Mouse (Mus musculus): ENCODE results near the gene Tmem151b. TPM values are rescaled to one million over a fixed set of nuclear protein-coding genes. Genes with fewer than 3 reads are reported as not detected.
A peak's percentile ranks its signal among the peaks of the same experiment; 100 is the strongest.

The Tmem151b gene
- polyA plus RNA-seq, 1 experiment from 2014 or later, result 10.1 TPM

DNA sequence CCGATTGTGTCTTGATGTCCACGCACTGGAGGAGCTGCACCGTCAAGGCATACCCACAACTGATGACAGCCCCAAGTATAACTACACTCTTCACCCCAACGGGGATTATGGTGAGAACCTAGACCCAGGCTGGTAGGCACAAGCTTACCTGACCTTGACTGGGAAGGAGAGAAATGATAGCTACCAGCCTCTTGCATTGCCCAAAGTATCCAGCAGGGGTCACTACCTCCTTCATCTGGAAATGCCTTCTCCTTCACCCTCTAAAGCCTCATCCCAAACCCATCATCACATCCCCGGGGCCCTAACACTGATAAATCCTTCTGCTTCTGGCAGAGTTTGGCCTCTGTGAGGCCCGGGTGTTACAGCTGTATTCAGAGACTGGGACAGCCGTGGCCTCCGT lies 33.0 kb downstream of the Tmem151b start:
- Histone ChIP-seq H3K9me3 (no peaks in the 10 kb centered on the region), H3K36me3 (peaks cover 69% of the 10 kb centered on the region), H3K4me1 (0 out of 2 replicates have a peak, but pooled peaks cover 7% of the 10 kb centered on the region), H3K27ac (no peak overlapping the region), H3K4me3 (no peak overlapping the region), H3K4me2 (no peak overlapping the region), H3K27me3 (no peaks in the 10 kb centered on the region), H3K9ac (no peak overlapping the region)
- no peak for ATAC-seq (ENCODE audit: insufficient number of reproducible peaks, insufficient read depth, low FRiP score, low TSS enrichment, low read depth)
- 57% methylated on average over 8 of the region's 8 CpGs for WGBS

GRCm38 (mm10) chr17:45515806-45516205 lies 33.7 kb downstream of the Tmem151b start:
- Histone ChIP-seq H3K4me3 (no peak overlapping the region), H3K27ac (no peak overlapping the region), H3K27me3 (no peaks in the 10 kb centered on the region), H3K9me3 (no peaks in the 10 kb centered on the region), H3K36me3 (peaks cover 72% of the 10 kb centered on the region), H3K9ac (no peak overlapping the region), H3K4me2 (no peak overlapping the region), H3K4me1 (no peaks in the 10 kb centered on the region)
- WGBS, result 82% methylated on average over 10 of the region's 10 CpGs
- no peak for ATAC-seq (ENCODE audit: insufficient number of reproducible peaks, insufficient read depth, low FRiP score, low TSS enrichment, low read depth)

GRCm38 (mm10) chr17:45515204-45515726 lies 34.2 kb downstream of the Tmem151b start:
- H3K27ac ChIP-seq, result no peak overlapping the region
- 56% methylated on average over 15 of the region's 15 CpGs for WGBS
- no peak overlapping the region for H3K4me3 ChIP-seq
- peaks cover 72% of the 10 kb centered on the region for H3K36me3 ChIP-seq
- no peaks in the 10 kb centered on the region for H3K4me1 ChIP-seq
- no peaks in the 10 kb centered on the region for H3K27me3 ChIP-seq
- no peak overlapping the region for H3K4me2 ChIP-seq
- H3K9me3 ChIP-seq, result no peaks in the 10 kb centered on the region
- no peak for ATAC-seq (ENCODE audit: insufficient number of reproducible peaks, insufficient read depth, low FRiP score, low TSS enrichment, low read depth)
- no peak overlapping the region for H3K9ac ChIP-seq

DNA sequence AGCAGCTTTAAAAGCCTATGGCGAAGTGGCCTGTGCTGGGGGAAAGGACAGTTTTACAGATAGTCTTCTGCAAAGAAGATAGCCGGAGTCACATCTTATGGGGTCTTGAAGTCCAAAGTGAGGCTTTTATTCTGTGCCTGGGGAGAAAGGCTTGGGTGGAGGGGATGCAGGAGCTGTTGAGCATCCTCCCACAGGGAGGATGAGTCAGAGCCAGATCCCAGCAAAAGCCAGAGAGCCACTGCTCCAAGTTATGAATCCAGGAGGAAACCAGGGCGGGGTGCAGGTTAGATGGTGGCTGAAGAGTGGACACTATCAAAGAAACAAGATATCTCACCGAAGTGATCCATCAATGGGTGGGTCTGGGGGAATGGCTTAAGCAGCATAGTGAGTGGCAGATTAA lies 37.7 kb downstream of the Tmem151b start:
- Histone ChIP-seq H3K4me3 (no peak overlapping the region), H3K4me1 (peaks cover 8% of the 10 kb centered on the region), H3K4me2 (no peak overlapping the region), H3K27ac (no peak overlapping the region), H3K36me3 (peaks cover 54% of the 10 kb centered on the region), H3K27me3 (no peaks in the 10 kb centered on the region), H3K9ac (no peak overlapping the region), H3K9me3 (no peaks in the 10 kb centered on the region)
- ATAC-seq (ENCODE audit: insufficient number of reproducible peaks, insufficient read depth, low FRiP score, low TSS enrichment, low read depth), result no peak
- 90% methylated on average over 4 of the region's 4 CpGs for WGBS

DNA sequence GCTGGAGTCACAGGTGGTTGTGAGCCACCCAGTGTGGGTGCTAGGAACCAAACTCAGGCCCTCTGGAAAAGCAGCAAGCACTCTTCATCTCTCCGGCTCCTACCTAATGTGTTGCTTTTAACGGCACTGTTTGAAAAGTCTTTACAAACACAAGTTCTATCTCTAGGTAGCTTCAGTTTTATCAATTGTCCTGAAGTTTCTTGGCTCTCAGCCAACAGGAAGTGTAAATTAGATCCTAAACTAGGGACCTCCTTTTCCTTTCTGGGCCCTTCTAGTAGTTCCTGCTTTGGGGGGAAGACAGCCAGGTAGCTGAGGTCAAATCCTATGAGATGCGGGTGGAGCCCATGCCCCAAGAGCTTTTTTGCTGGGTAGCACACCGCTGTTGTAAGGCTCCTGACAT lies 38.6 kb downstream of the Tmem151b start:
- WGBS, result 93% methylated on average over 4 of the region's 4 CpGs
- H3K36me3 ChIP-seq, result peaks cover 46% of the 10 kb centered on the region
- H3K9ac ChIP-seq, result no peak overlapping the region
- no peaks in the 10 kb centered on the region for H3K27me3 ChIP-seq
- H3K9me3 ChIP-seq, result no peaks in the 10 kb centered on the region
- H3K27ac ChIP-seq, result no peak overlapping the region
- H3K4me1 ChIP-seq, result peaks cover 14% of the 10 kb centered on the region
- ATAC-seq (ENCODE audit: insufficient number of reproducible peaks, insufficient read depth, low FRiP score, low TSS enrichment, low read depth), result no peak
- no peak overlapping the region for H3K4me3 ChIP-seq
- no peak overlapping the region for H3K4me2 ChIP-seq

DNA sequence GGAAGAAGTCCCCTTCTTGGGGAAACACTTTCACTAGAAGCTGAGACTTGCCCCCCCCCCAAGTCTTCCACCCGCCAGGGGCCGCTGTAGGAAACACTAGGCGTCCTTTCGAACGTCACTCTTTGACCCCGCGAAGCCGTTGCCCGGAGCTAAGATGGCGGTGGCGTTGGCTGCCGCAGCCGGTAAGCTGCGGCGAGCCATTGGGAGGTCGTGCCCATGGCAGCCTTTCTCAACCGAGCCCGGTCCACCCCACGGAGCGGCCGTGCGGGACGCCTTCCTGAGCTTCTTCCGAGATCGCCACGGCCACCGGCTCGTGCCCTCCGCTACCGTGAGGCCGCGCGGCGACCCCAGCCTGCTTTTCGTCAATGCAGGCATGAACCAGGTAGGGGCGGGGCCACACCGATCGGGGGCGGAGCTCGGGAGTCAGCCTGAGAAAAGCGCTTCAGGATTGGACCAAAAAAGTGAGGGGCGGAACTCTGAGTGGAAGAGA lies 42.7 kb downstream of the Tmem151b start, which contains the start of gene Aars2:
Aars2 (plus strand) TSS at position 142 of the 490 bp plus-strand sequence.
- peak; percentile 92 for ATAC-seq (ENCODE audit: insufficient number of reproducible peaks, insufficient read depth, low FRiP score, low TSS enrichment, low read depth)
- H3K27me3 ChIP-seq, result no peaks in the 10 kb centered on the region
- H3K27ac ChIP-seq, result peak within 1 kb of the TSS; percentile 82
- peak within 1 kb of the TSS; percentile 81 for H3K4me3 ChIP-seq
- no peaks in the 10 kb centered on the region for H3K9me3 ChIP-seq
- H3K4me2 ChIP-seq, result peak within 1 kb of the TSS; percentile 56
- WGBS, result under 1% methylated on average over 42 of the region's 42 CpGs
- H3K4me1 ChIP-seq, result peaks cover 15% of the 10 kb centered on the region
- H3K36me3 ChIP-seq, result peaks cover 30% of the 10 kb centered on the region
- peak within 1 kb of the TSS; percentile 79 for H3K9ac ChIP-seq

DNA sequence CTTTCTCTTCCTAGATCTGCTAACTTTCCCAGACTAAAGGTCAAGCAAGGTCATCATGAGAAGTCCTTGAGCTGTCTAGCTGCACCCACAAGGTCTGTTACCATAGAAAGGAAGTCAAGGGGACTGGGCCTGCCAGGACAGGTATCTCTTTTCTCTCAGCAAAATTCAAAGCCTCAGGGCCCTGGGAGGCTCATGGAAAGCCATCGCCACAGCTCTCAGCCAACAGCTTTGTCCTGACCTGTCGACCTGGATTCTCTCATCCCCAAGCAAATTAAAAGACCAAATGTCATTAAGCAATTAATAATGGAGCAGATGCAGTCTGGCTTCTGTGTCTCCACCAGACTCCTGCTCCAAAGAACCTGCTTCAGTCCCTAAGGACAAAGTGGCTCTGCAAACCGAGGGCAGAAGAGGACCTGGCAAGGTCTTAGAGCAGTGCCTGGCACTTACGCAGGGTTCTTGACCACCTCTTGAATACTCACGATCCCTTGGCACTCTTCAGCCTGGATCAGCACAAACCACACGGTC lies 43.5 kb downstream of the Tmem151b start:
- H3K36me3 ChIP-seq, result peaks cover 23% of the 10 kb centered on the region
- H3K4me1 ChIP-seq, result peaks cover 15% of the 10 kb centered on the region
- no peaks in the 10 kb centered on the region for H3K9me3 ChIP-seq
- WGBS, result 66% methylated on average over 6 of the region's 6 CpGs
- no peak overlapping the region for H3K27ac ChIP-seq
- peak overlapping the region; percentile 23; the same call in 1 of the 2 replicates for H3K9ac ChIP-seq
- H3K4me3 ChIP-seq, result peak overlapping the region; percentile 81; the same call in 1 of the 2 replicates
- ATAC-seq (ENCODE audit: insufficient number of reproducible peaks, insufficient read depth, low FRiP score, low TSS enrichment, low read depth), result no peak
- peak overlapping the region; percentile 56 for H3K4me2 ChIP-seq
- H3K27me3 ChIP-seq, result no peaks in the 10 kb centered on the region

DNA sequence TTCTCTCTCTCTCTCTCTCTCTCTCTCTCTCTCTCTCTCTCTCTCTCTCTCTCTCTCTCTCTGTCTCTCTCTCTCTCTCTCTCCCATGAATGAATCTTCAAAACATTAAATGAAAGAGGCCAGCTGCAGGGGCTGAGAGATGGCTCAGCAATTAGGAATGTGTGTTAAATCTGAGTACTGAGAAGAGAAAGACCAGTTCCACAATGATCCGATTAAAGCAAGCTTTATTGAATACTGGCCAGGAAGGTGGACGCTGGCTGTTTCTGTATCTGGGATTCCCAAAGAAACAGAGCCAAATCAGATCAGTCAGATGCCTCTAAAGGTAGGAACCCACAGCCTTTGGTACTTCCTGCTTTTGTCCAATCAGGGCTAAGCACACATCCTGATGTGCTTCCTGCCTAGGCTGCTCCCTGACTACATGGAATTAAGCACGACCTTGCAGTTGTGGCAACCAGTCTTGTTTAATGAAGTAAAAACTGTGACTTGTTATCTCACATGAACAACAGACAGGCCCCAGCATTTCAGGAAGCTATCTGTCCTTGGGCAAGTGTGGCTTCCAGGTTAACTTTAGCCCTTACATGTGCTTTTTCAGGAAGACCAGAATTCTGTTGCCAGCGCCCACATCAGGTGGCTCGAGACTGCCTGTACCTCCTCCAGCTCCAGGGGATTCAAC lies 46.0 kb downstream of the Tmem151b start:
- Histone ChIP-seq H3K9ac (no peak overlapping the region), H3K9me3 (no peaks in the 10 kb centered on the region), H3K4me1 (peaks cover 15% of the 10 kb centered on the region), H3K27ac (no peak overlapping the region), H3K4me2 (no peak overlapping the region), H3K36me3 (peaks cover 2% of the 10 kb centered on the region; the same call in 1 of the 2 replicates), H3K4me3 (no peak overlapping the region), H3K27me3 (no peaks in the 10 kb centered on the region)
- WGBS, result 49% methylated on average over 5 of the region's 5 CpGs
- ATAC-seq (ENCODE audit: insufficient number of reproducible peaks, insufficient read depth, low FRiP score, low TSS enrichment, low read depth), result no peak

DNA sequence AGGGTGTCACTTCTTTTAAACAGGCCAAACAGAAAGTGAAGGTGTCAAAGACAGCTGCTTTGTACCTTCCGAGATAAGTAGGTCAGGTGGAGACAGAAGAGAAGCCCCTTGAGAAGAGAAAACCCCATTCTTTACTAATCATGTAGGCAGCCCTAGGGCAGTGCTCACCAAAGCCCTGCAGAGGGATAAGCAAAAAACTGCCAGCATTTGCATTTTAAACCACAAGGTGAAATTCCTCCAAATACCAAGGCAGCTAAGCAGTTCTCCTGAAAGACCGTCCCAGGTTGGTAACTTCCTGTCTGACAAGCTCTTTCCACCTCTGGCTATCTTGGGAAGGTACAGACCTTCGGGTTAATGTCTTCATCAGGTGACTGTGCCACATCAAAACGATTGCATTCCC lies 47.2 kb downstream of the Tmem151b start:
- WGBS, result 44% methylated on average over 4 of the region's 4 CpGs
- H3K4me1 ChIP-seq, result peaks cover 10% of the 10 kb centered on the region
- H3K27ac ChIP-seq, result no peak overlapping the region
- no peak overlapping the region for H3K9ac ChIP-seq
- H3K27me3 ChIP-seq, result no peaks in the 10 kb centered on the region
- H3K4me3 ChIP-seq, result no peak overlapping the region
- ATAC-seq (ENCODE audit: insufficient number of reproducible peaks, insufficient read depth, low FRiP score, low TSS enrichment, low read depth), result no peak
- no peaks in the 10 kb centered on the region for H3K9me3 ChIP-seq
- no peak overlapping the region for H3K4me2 ChIP-seq
- no peaks in the 10 kb centered on the region for H3K36me3 ChIP-seq

GRCm38 (mm10) chr17:45500981-45501380 lies 48.5 kb downstream of the Tmem151b start:
- no peak overlapping the region for H3K4me2 ChIP-seq
- no peak overlapping the region for H3K27ac ChIP-seq
- WGBS, result 48% methylated on average over 4 of the region's 4 CpGs

GRCm38 (mm10) chr17:45499516-45499915 lies 50.0 kb downstream of the Tmem151b start:
- H3K4me1 ChIP-seq, result no peaks in the 10 kb centered on the region
- ATAC-seq (ENCODE audit: insufficient number of reproducible peaks, insufficient read depth, low FRiP score, low TSS enrichment, low read depth), result no peak
- no peaks in the 10 kb centered on the region for H3K9me3 ChIP-seq
- no peak overlapping the region for H3K4me3 ChIP-seq
- H3K27ac ChIP-seq, result no peak overlapping the region
- 42% methylated on average over 2 of the region's 2 CpGs for WGBS
- no peak overlapping the region for H3K9ac ChIP-seq
- no peak overlapping the region for H3K4me2 ChIP-seq
- H3K36me3 ChIP-seq, result no peaks in the 10 kb centered on the region
- H3K27me3 ChIP-seq, result peaks cover 3% of the 10 kb centered on the region; the same call in 1 of the 2 replicates

More at GRCm38 (mm10) chr17:45500981-45501380, 48.5 kb downstream of the Tmem151b start:
- H3K27me3 ChIP-seq, result no peaks in the 10 kb centered on the region
- H3K4me1 ChIP-seq, result 0 out of 2 replicates have a peak, but pooled peaks cover 1% of the 10 kb centered on the region
- H3K36me3 ChIP-seq, result no peaks in the 10 kb centered on the region
- H3K4me3 ChIP-seq, result no peak overlapping the region
- H3K9ac ChIP-seq, result no peak overlapping the region
- H3K9me3 ChIP-seq, result no peaks in the 10 kb centered on the region
- ATAC-seq (ENCODE audit: insufficient number of reproducible peaks, insufficient read depth, low FRiP score, low TSS enrichment, low read depth), result no peak

DNA sequence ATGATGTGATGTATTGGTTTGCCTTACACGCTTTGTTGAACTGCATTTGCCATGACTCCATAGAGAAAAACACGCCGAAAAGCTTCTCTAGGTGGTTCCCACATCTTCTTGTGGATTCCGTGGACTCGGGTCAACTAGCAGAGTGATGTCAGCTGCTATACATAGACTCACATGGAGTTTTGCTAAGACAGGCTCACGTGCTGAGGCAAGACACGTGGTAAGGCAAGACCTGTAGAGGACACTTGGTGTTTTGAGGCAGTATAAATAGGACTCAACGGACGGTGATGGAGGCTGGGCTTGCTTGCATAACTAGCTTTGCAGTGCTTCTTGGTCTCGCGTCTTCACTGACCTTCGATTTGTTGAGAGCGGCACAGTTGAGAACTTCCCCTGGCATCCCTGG lies 51.1 kb downstream of the Tmem151b start:
- Histone ChIP-seq H3K4me1 (0 out of 2 replicates have a peak, but pooled peaks cover 5% of the 10 kb centered on the region), H3K27me3 (peaks cover 5% of the 10 kb centered on the region), H3K27ac (no peak overlapping the region), H3K9me3 (no peaks in the 10 kb centered on the region), H3K36me3 (no peaks in the 10 kb centered on the region), H3K9ac (no peak overlapping the region), H3K4me2 (no peak overlapping the region), H3K4me3 (no peak overlapping the region)
- ATAC-seq (ENCODE audit: insufficient number of reproducible peaks, insufficient read depth, low FRiP score, low TSS enrichment, low read depth), result no peak
- WGBS, result 81% methylated on average over 13 of the region's 13 CpGs
